In the genomic region with DNA sequence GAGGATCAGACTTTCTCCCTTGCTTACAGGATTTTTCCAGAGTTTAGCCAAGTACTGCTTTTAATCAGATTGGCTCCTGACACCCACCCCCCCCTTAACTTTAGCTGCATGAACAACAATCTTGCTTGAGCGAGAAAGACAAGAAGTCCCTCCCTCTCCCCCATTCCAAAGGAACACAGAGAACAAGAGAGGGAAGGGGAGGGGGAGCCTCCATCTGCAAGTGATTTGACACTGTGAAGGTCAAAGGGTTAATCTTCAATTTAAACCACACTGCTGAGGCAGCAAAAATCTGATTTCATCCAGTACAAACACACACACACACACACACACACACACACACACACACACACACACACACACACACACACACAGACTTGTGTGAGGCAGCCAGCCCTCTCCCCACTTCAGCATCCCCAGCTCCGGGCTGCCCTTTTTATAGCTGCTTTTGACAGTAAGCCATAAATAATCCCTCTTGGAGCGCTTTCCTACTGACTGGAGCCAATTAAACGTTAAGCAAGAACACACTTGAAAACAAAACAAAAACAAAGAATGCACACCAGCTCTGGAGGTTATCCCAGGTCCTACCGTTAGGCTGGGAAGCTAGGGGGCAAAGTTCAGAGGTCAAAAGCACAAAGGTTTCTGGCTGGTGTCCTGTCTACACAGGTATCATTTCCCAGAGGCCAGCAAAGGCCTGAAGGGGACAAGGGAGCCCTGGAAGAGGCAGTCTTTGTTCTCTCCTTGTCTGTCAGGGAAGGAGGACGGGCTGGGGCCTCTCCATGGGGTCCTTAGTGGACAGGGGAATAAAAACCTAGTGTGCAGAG, we compare ENCODE assay signal across 7 mouse cellular contexts. TPM values are rescaled to one million over a fixed set of nuclear protein-coding genes. Genes with fewer than 3 reads are reported as not detected.
DNase-seq lines count a peak whose midpoint lies in the region; ATAC-seq lines count a peak whose summit lies in the region.

No protein-coding gene starts in this region.

- no peaks in the 10 kb centered on the region for H3K27me3 ChIP-seq in embryonic facial prominence, embryonic 14.5 days (replicated peaks; ENCODE audit: control insufficient read depth, insufficient read depth, low read length)
- H3K27me3 ChIP-seq in hindbrain, embryonic 13.5 days, result no peaks in the 10 kb centered on the region
- H3K27me3 ChIP-seq in liver, embryonic 11.5 days (replicated peaks; ENCODE audit: control insufficient read depth, insufficient read depth, low read length), result no peaks in the 10 kb centered on the region

- peaks cover 16% of the 10 kb centered on the region for H3K36me3 ChIP-seq in embryonic facial prominence, embryonic 14.5 days (ENCODE audit: control insufficient read depth, insufficient read depth, low read length)
- no peaks in the 10 kb centered on the region for H3K36me3 ChIP-seq in hindbrain, embryonic 13.5 days
- H3K36me3 ChIP-seq in liver, embryonic 11.5 days (ENCODE audit: control insufficient read depth, insufficient read depth, low read length), result no peaks in the 10 kb centered on the region

- peak overlapping the region; percentile 25 for H3K4me2 ChIP-seq in embryonic facial prominence, embryonic 14.5 days (ENCODE audit: low read depth, low read length)
- H3K4me2 ChIP-seq in hindbrain, embryonic 13.5 days, result no peak overlapping the region
- H3K4me2 ChIP-seq in liver, embryonic 11.5 days, result no peak overlapping the region

- no peak overlapping the region for H3K4me3 ChIP-seq in embryonic facial prominence, embryonic 14.5 days (ENCODE audit: low read depth, low read length)
- no peak overlapping the region for H3K4me3 ChIP-seq in hindbrain, embryonic 13.5 days
- no peak overlapping the region for H3K4me3 ChIP-seq in liver, embryonic 11.5 days (ENCODE audit: low read depth, low read length)

- peak overlapping the region; percentile 88 for H3K27ac ChIP-seq in embryonic facial prominence, embryonic 14.5 days (replicated peaks; ENCODE audit: low read depth, low read length)
- H3K27ac ChIP-seq in hindbrain, embryonic 13.5 days, result peak overlapping the region; percentile 84
- H3K27ac ChIP-seq in liver, embryonic 11.5 days (ENCODE audit: low read depth, low read length), result peak overlapping the region; percentile 48; the same call in 1 of the 2 replicates

- no peaks in the 10 kb centered on the region for H3K9me3 ChIP-seq in embryonic facial prominence, embryonic 14.5 days (ENCODE audit: control insufficient read depth, low read length)
- H3K9me3 ChIP-seq in hindbrain, embryonic 13.5 days, result no peaks in the 10 kb centered on the region
- H3K9me3 ChIP-seq in liver, embryonic 11.5 days (ENCODE audit: control insufficient read depth, low read length), result no peaks in the 10 kb centered on the region

- H3K4me1 ChIP-seq in embryonic facial prominence, embryonic 14.5 days (ENCODE audit: control insufficient read depth, insufficient read depth, low read length), result peaks cover 58% of the 10 kb centered on the region
- peaks cover 59% of the 10 kb centered on the region for H3K4me1 ChIP-seq in hindbrain, embryonic 13.5 days (replicated peaks)
- H3K4me1 ChIP-seq in liver, embryonic 11.5 days (replicated peaks; ENCODE audit: control insufficient read depth, insufficient read depth, low read length), result peaks cover 29% of the 10 kb centered on the region

- peak; percentile 97 for DNase-seq in adipocyte (ENCODE audit: low spot score)
- DNase-seq in embryonic facial prominence, embryonic 14.5 days (ENCODE audit: low spot score), result peak; percentile 97
- DNase-seq in liver, embryonic 11.5 days (ENCODE audit: low spot score), result no peak
- DNase-seq in retina, postnatal 7 days (ENCODE audit: low read depth, low spot score), result peak; percentile 51
- DNase-seq in spleen, postnatal 10 days (ENCODE audit: low spot score in 2 of 2), result no peak
- DNase-seq in urinary bladder, postnatal 25 days (ENCODE audit: low spot score), result no peak

- peak overlapping the region; percentile 35; the same call in 1 of the 2 replicates for H3K9ac ChIP-seq in embryonic facial prominence, embryonic 14.5 days (ENCODE audit: low read depth, low read length)
- H3K9ac ChIP-seq in hindbrain, embryonic 13.5 days, result peak overlapping the region; percentile 59
- no peak overlapping the region for H3K9ac ChIP-seq in liver, embryonic 11.5 days (ENCODE audit: low read depth, low read length)

- ATAC-seq in embryonic facial prominence, embryonic 14.5 days (ENCODE audit: low read depth), result peak; percentile 79
- peak; percentile 59 for ATAC-seq in hindbrain, embryonic 13.5 days (ENCODE audit: low FRiP score)
- ATAC-seq in liver, embryonic 11.5 days (replicated peaks; ENCODE audit: low FRiP score), result no peak

- WGBS in embryonic facial prominence, embryonic 14.5 days, result 6% methylated on average over 6 of the region's 6 CpGs
- WGBS in hindbrain, embryonic 13.5 days, result 5% methylated on average over 6 of the region's 6 CpGs
- 30% methylated on average over 6 of the region's 6 CpGs for WGBS in liver, embryonic 11.5 days

RNA-seq across cellular contexts. Expression of a gene that starts 16.4 kb away (rescaled TPM):
- 5.6 and 7.6 TPM in 2 replicates for polyA plus RNA-seq in embryonic facial prominence, embryonic 14.5 days (2014; fragmentation: Nextera tagmentation; extraction: Ambion mirVana)
- 4.7 and 5.3 TPM in 2 replicates for polyA plus RNA-seq in hindbrain, embryonic 13.5 days (2015; fragmentation: Nextera tagmentation; extraction: Ambion mirVana)
- 1.0 and 1.9 TPM in 2 replicates for polyA plus RNA-seq in liver, embryonic 11.5 days (2014; fragmentation: Nextera tagmentation; extraction: Ambion mirVana)

RNA-seq across cellular contexts. Expression of a gene that starts 53.6 kb away (rescaled TPM):
- polyA plus RNA-seq in embryonic facial prominence, embryonic 14.5 days (2014; fragmentation: Nextera tagmentation; extraction: Ambion mirVana), result 237 and 260 TPM in 2 replicates
- 362 and 376 TPM in 2 replicates for polyA plus RNA-seq in hindbrain, embryonic 13.5 days (2015; fragmentation: Nextera tagmentation; extraction: Ambion mirVana)
- polyA plus RNA-seq in liver, embryonic 11.5 days (2014; fragmentation: Nextera tagmentation; extraction: Ambion mirVana), result 184 and 195 TPM in 2 replicates

Comparison
In these comparisons a context has a peak if more than half of its experiments do, and no peak if none do; other contexts are left out.
1. DNase-seq: peak in adipocyte (single experiment), embryonic facial prominence, embryonic 14.5 days (single experiment) and retina, postnatal 7 days (single experiment); none in liver, embryonic 11.5 days (single experiment), spleen, postnatal 10 days (0 of 2) and urinary bladder, postnatal 25 days (single experiment).
2. Peak in every context shown above with its lines, with median percentiles within 50 percentile points of each other: H3K27ac ChIP-seq.